Mouse (Mus musculus) limb, embryonic 12.5 days (tissue): ENCODE measurements around the gene Kcmf1. TPM values are rescaled to one million over a fixed set of nuclear protein-coding genes. Genes with fewer than 3 reads are reported as not detected.
A peak's percentile ranks its signal among the peaks of the same experiment; 100 is the strongest.
"Not testable (repeated sequence)": the region's sequence is repeated elsewhere in the genome, so short reads cannot be mapped to it uniquely, and the experiment has no call there.

ENCODE experiments used
- ATAC-seq: fragments of 200-750 bp; cut with Nextera tagmentation; 2 replicates; pipeline ENCODE4 v1.8.0; 2017; ENCODE audit warnings: low read depth, moderate TSS enrichment; ENCODE audit not compliant: insufficient number of reproducible peaks, insufficient read depth, low FRiP score, low TSS enrichment
- H3K27ac ChIP-seq: fragments of 300-500 bp; sonication (generic); 2 replicates; pipeline ENCODE4 v1.5.1; 2016; ENCODE audit warnings: mild to moderate bottlenecking, moderate library complexity
- H3K27me3 ChIP-seq: fragments of 300-500 bp; sonication (generic); 2 replicates; pipeline ENCODE4 v1.6.1; 2016; ENCODE audit warnings: mild to moderate bottlenecking, moderate library complexity
- H3K36me3 ChIP-seq: fragments of 300-500 bp; sonication (generic); 2 replicates; pipeline ENCODE4 v1.6.1; 2016; ENCODE audit warnings: mild to moderate bottlenecking, moderate library complexity
- H3K4me1 ChIP-seq: fragments of 300-500 bp; sonication (generic); replicated peaks from 2 replicates; pipeline ENCODE4 v1.6.1; 2016
- H3K4me2 ChIP-seq: fragments of 300-500 bp; sonication (generic); 2 replicates; pipeline ENCODE4 v1.6.1; 2016; ENCODE audit warnings: mild to moderate bottlenecking, moderate library complexity
- H3K4me3 ChIP-seq: fragments of 300-500 bp; sonication (generic); replicated peaks from 2 replicates; pipeline ENCODE4 v1.5.1; 2016; ENCODE audit warnings: mild to moderate bottlenecking
- H3K9ac ChIP-seq: fragments of 300-500 bp; sonication (generic); replicated peaks from 2 replicates; pipeline ENCODE4 v1.6.1; 2016; ENCODE audit warnings: mild to moderate bottlenecking, moderate library complexity
- H3K9me3 ChIP-seq: fragments of 300-500 bp; sonication (generic); 2 replicates; pipeline ENCODE4 v1.6.1; 2016; ENCODE audit warnings: mild to moderate bottlenecking, moderate library complexity
- WGBS: fragments of 180-500 bp; shearing (Covaris S2); methylation state at CpG from one replicate; pipeline ENCODE4 v1.1.7; 2016; 5-methylcytosine and 5-hydroxymethylcytosine counted together
- polyA plus RNA-seq: library from polyadenylated mRNA; unstranded; fragments of >200 nt; fragmentation: Nextera tagmentation; extraction: Ambion mirVana; gene quantifications from 2 replicates; pipeline ENCODE4 v1.2.1, GENCODE M21; 2016

The Kcmf1 gene
- polyA plus RNA-seq, 1 experiment from 2014 or later = 55.1 TPM

- 87% methylated on average over 13 of the region's 13 CpGs for WGBS
- ATAC-seq = no peak
- H3K36me3 ChIP-seq = peaks cover 64% of the 10 kb centered on the region
- H3K27ac ChIP-seq = no peak overlapping the region
- no peaks in the 10 kb centered on the region for H3K27me3 ChIP-seq
- H3K9ac ChIP-seq = no peak overlapping the region
- no peaks in the 10 kb centered on the region for H3K4me1 ChIP-seq
- H3K4me3 ChIP-seq = no peak overlapping the region
- no peaks in the 10 kb centered on the region for H3K9me3 ChIP-seq
- no peak overlapping the region for H3K4me2 ChIP-seq
Measured at GRCm38 (mm10) chr6:72840867-72841780, 58.7 kb downstream of the Kcmf1 start.

- Histone ChIP-seq H3K4me3 (no peak overlapping the region), H3K27ac (no peak overlapping the region), H3K36me3 (peaks cover 30% of the 10 kb centered on the region), H3K27me3 (no peaks in the 10 kb centered on the region), H3K9me3 (no peaks in the 10 kb centered on the region), H3K4me1 (no peaks in the 10 kb centered on the region), H3K4me2 (no peak overlapping the region), H3K9ac (no peak overlapping the region)
- ATAC-seq = no peak
- WGBS = 91% methylated on average over 4 of the region's 4 CpGs
Measured at GRCm38 (mm10) chr6:72837756-72838155, 62.0 kb downstream of the Kcmf1 start.

GRCm38 (mm10) chr6:72834518-72834917 is 65.3 kb downstream of the Kcmf1 start:
- Histone ChIP-seq H3K4me2 (no peak overlapping the region), H3K36me3 (peaks cover 2% of the 10 kb centered on the region), H3K9me3 (no peaks in the 10 kb centered on the region), H3K4me1 (0 out of 2 replicates have a peak, but pooled peaks cover 3% of the 10 kb centered on the region), H3K4me3 (no peak overlapping the region), H3K27me3 (no peaks in the 10 kb centered on the region), H3K9ac (no peak overlapping the region), H3K27ac (no peak overlapping the region)
- WGBS = 67% methylated on average over 4 of the region's 4 CpGs
- ATAC-seq = no peak

- Histone ChIP-seq H3K4me3 (no peak overlapping the region), H3K4me2 (no peak overlapping the region), H3K27me3 (peaks cover under 1% of the 10 kb centered on the region; the same call in 1 of the 2 replicates), H3K36me3 (no peaks in the 10 kb centered on the region), H3K9ac (no peak overlapping the region), H3K9me3 (peaks cover 3% of the 10 kb centered on the region; the same call in 1 of the 2 replicates), H3K4me1 (0 out of 2 replicates have a peak, but pooled peaks cover 3% of the 10 kb centered on the region), H3K27ac (no peak overlapping the region)
- 63% methylated on average over 3 of the region's 3 CpGs for WGBS
- ATAC-seq = no peak
Measured at GRCm38 (mm10) chr6:72831858-72832257, 67.9 kb downstream of the Kcmf1 start.

GRCm38 (mm10) chr6:72831276-72831675 is 68.5 kb downstream of the Kcmf1 start:
- Histone ChIP-seq H3K27ac (no peak overlapping the region), H3K9ac (no peak overlapping the region), H3K36me3 (no peaks in the 10 kb centered on the region), H3K9me3 (peaks cover 3% of the 10 kb centered on the region; the same call in 1 of the 2 replicates), H3K4me3 (no peak overlapping the region), H3K4me1 (0 out of 2 replicates have a peak, but pooled peaks cover 3% of the 10 kb centered on the region), H3K4me2 (no peak overlapping the region), H3K27me3 (peaks cover 3% of the 10 kb centered on the region)
- ATAC-seq = peak; percentile 57; the same call in 1 of the 2 replicates
- 19% methylated on average over 3 of the region's 3 CpGs for WGBS

GRCm38 (mm10) chr6:72828857-72829256 is 70.9 kb downstream of the Kcmf1 start:
- Histone ChIP-seq H3K27me3 (peaks cover 11% of the 10 kb centered on the region), H3K9me3 (peaks cover 3% of the 10 kb centered on the region; the same call in 1 of the 2 replicates), H3K4me3 (no peak overlapping the region), H3K36me3 (no peaks in the 10 kb centered on the region), H3K4me2 (no peak overlapping the region), H3K9ac (no peak overlapping the region), H3K4me1 (peaks cover 15% of the 10 kb centered on the region), H3K27ac (no peak overlapping the region)
- ATAC-seq = no peak
- 88% methylated on average over 3 of the region's 3 CpGs for WGBS

- H3K9ac ChIP-seq, H3K4me3 ChIP-seq, ATAC-seq, H3K9me3 ChIP-seq, H3K4me2 ChIP-seq, H3K36me3 ChIP-seq, H3K27ac ChIP-seq: not testable (repeated sequence)
- Histone ChIP-seq H3K4me1 (peaks cover 15% of the 10 kb centered on the region), H3K27me3 (peaks cover 11% of the 10 kb centered on the region)
- WGBS = 3% methylated on average over 9 of the region's 9 CpGs
Measured at GRCm38 (mm10) chr6:72828037-72828436, 71.7 kb downstream of the Kcmf1 start.

GRCm38 (mm10) chr6:72825762-72826161 is 74.0 kb downstream of the Kcmf1 start:
- no peak for ATAC-seq
- H3K9ac ChIP-seq = no peak overlapping the region
- H3K4me2 ChIP-seq = peak overlapping the region; percentile 55; the same call in 1 of the 2 replicates
- no peak overlapping the region; the same call in 1 of the 2 replicates for H3K4me3 ChIP-seq
- peaks cover 11% of the 10 kb centered on the region for H3K27me3 ChIP-seq
- H3K27ac ChIP-seq = no peak overlapping the region
- peaks cover 3% of the 10 kb centered on the region; the same call in 1 of the 2 replicates for H3K9me3 ChIP-seq
- whole genome bisulfite sequencing = 47% methylated on average over 9 of the region's 9 CpGs
- H3K4me1 ChIP-seq = peaks cover 11% of the 10 kb centered on the region
- no peaks in the 10 kb centered on the region for H3K36me3 ChIP-seq

- H3K27ac ChIP-seq = no peak overlapping the region
- H3K27me3 ChIP-seq = peaks cover 11% of the 10 kb centered on the region
- H3K9me3 ChIP-seq = peaks cover 3% of the 10 kb centered on the region; the same call in 1 of the 2 replicates
- peak overlapping the region; percentile 27 for H3K4me3 ChIP-seq
- peak overlapping the region; percentile 47; the same call in 1 of the 2 replicates for H3K9ac ChIP-seq
- 4% methylated on average over 26 of the region's 26 CpGs for WGBS
- ATAC-seq = no peak
- H3K36me3 ChIP-seq = no peaks in the 10 kb centered on the region
- peaks cover 11% of the 10 kb centered on the region for H3K4me1 ChIP-seq
- peak overlapping the region; percentile 55 for H3K4me2 ChIP-seq
Measured at GRCm38 (mm10) chr6:72824971-72825737, 74.6 kb downstream of the Kcmf1 start.

GRCm38 (mm10) chr6:72813456-72813855 is 86.3 kb downstream of the Kcmf1 start:
- Histone ChIP-seq H3K4me1 (no peaks in the 10 kb centered on the region), H3K27me3 (no peaks in the 10 kb centered on the region), H3K9me3 (no peaks in the 10 kb centered on the region), H3K4me3 (no peak overlapping the region), H3K4me2 (no peak overlapping the region), H3K36me3 (no peaks in the 10 kb centered on the region), H3K9ac (no peak overlapping the region), H3K27ac (no peak overlapping the region)
- ATAC-seq = no peak
- 80% methylated on average over 9 of the region's 9 CpGs for WGBS

- Histone ChIP-seq H3K36me3 (no peaks in the 10 kb centered on the region), H3K4me1 (no peaks in the 10 kb centered on the region), H3K9me3 (no peaks in the 10 kb centered on the region), H3K4me2 (no peak overlapping the region), H3K9ac (0 out of 2 replicates have a peak overlapping the region, but pooled peaks have one; percentile 2), H3K4me3 (no peak overlapping the region), H3K27ac (no peak overlapping the region), H3K27me3 (no peaks in the 10 kb centered on the region)
- 74% methylated on average over 7 of the region's 7 CpGs for WGBS
- ATAC-seq = no peak
Measured at GRCm38 (mm10) chr6:72810248-72810647, 89.5 kb downstream of the Kcmf1 start.
